Mouse (Mus musculus) midbrain, embryonic 15.5 days (tissue): Measurements from ENCODE around the gene Psors1c2. TPM values are rescaled to one million over a fixed set of nuclear protein-coding genes. Genes with fewer than 3 reads are reported as not detected.
A peak's percentile ranks its signal among the peaks of the same experiment; 100 is the strongest.
"Not testable (repeated sequence)": the region's sequence is repeated elsewhere in the genome, so short reads cannot be mapped to it uniquely, and the experiment has no call there.

Experiments used
- ATAC-seq: fragments of 200-750 bp; cut with Nextera tagmentation; replicated peaks from 2 replicates; pipeline ENCODE4 v1.8.0; 2017; ENCODE audit warnings: moderate TSS enrichment
- H3K27ac ChIP-seq: fragments of 300-500 bp; sonication (generic); 2 replicates; pipeline ENCODE4 v1.5.1; 2015; ENCODE audit warnings: mild to moderate bottlenecking, inconsistent platforms
- H3K27me3 ChIP-seq: fragments of 300-500 bp; sonication (generic); replicated peaks from 2 replicates; pipeline ENCODE4 v1.6.1; 2015; ENCODE audit warnings: inconsistent platforms
- H3K36me3 ChIP-seq: fragments of 300-500 bp; sonication (generic); replicated peaks from 2 replicates; pipeline ENCODE4 v1.6.1; 2015; ENCODE audit warnings: inconsistent platforms
- H3K4me1 ChIP-seq: fragments of 300-500 bp; sonication (generic); 2 replicates; pipeline ENCODE4 v1.6.1; 2015; ENCODE audit warnings: inconsistent platforms
- H3K4me2 ChIP-seq: fragments of 300-500 bp; sonication (generic); 2 replicates; pipeline ENCODE4 v1.6.1; 2015; ENCODE audit warnings: inconsistent platforms, mild to moderate bottlenecking, moderate library complexity
- H3K4me3 ChIP-seq: fragments of 300-500 bp; sonication (generic); 2 replicates; pipeline ENCODE4 v1.5.1; 2015; ENCODE audit warnings: mild to moderate bottlenecking, inconsistent platforms
- H3K9ac ChIP-seq: fragments of 300-500 bp; sonication (generic); 2 replicates; pipeline ENCODE4 v1.6.1; 2015; ENCODE audit warnings: mild to moderate bottlenecking, inconsistent platforms
- H3K9me3 ChIP-seq: fragments of 300-500 bp; sonication (generic); 2 replicates; pipeline ENCODE4 v1.6.1; 2016; ENCODE audit warnings: inconsistent platforms
- WGBS: fragments of 180-500 bp; shearing (Covaris S2); methylation state at CpG from one replicate; pipeline ENCODE4 v1.1.7; 2015; ENCODE audit warnings: mixed read lengths; 5-methylcytosine and 5-hydroxymethylcytosine counted together
- polyA plus RNA-seq: library from polyadenylated mRNA; unstranded; fragments of >200 nt; fragmentation: Nextera tagmentation; extraction: Ambion mirVana; gene quantifications from 2 replicates; pipeline ENCODE4 v1.2.1, GENCODE M21; 2015

Psors1c2 gene
- polyA plus RNA-seq, 1 experiment from 2014 or later: 0.96 TPM

- Histone ChIP-seq H3K27me3 (peaks cover 20% of the 10 kb centered on the region), H3K4me1 (no peaks in the 10 kb centered on the region), H3K4me3 (no peak overlapping the region), H3K36me3 (no peaks in the 10 kb centered on the region), H3K9me3 (no peaks in the 10 kb centered on the region), H3K9ac (no peak overlapping the region), H3K4me2 (no peak overlapping the region), H3K27ac (no peak overlapping the region)
- ATAC-seq: no peak
- 28% methylated on average over 13 of the region's 13 CpGs for WGBS
Observed at GRCm38 (mm10) chr17:35507556-35508260, 25.3 kb upstream of the Psors1c2 start.

- 55% methylated on average over 5 of the region's 5 CpGs for WGBS
- H3K4me2 ChIP-seq, H3K36me3 ChIP-seq, H3K4me3 ChIP-seq, H3K27ac ChIP-seq, ATAC-seq, H3K9me3 ChIP-seq, H3K4me1 ChIP-seq, H3K9ac ChIP-seq: not testable (repeated sequence)
- peaks cover 20% of the 10 kb centered on the region for H3K27me3 ChIP-seq
Observed at GRCm38 (mm10) chr17:35508279-35508678, 24.7 kb upstream of the Psors1c2 start.

- Histone ChIP-seq H3K9me3 (no peaks in the 10 kb centered on the region), H3K4me1 (no peaks in the 10 kb centered on the region), H3K9ac (no peak overlapping the region), H3K27ac (no peak overlapping the region), H3K4me2 (no peak overlapping the region), H3K27me3 (peaks cover 20% of the 10 kb centered on the region), H3K36me3 (no peaks in the 10 kb centered on the region), H3K4me3 (no peak overlapping the region)
- 34% methylated on average over 8 of the region's 8 CpGs for WGBS
- no peak for ATAC-seq
Observed at GRCm38 (mm10) chr17:35509284-35509683, 23.7 kb upstream of the Psors1c2 start.

GRCm38 (mm10) chr17:35512916-35513626 lies 19.9 kb upstream of the Psors1c2 start:
- Histone ChIP-seq H3K36me3 (no peaks in the 10 kb centered on the region), H3K4me2 (no peak overlapping the region), H3K9ac (no peak overlapping the region), H3K4me1 (peaks cover 16% of the 10 kb centered on the region), H3K27me3 (peaks cover 3% of the 10 kb centered on the region; the same call in 1 of the 2 replicates), H3K9me3 (no peaks in the 10 kb centered on the region), H3K4me3 (no peak overlapping the region), H3K27ac (no peak overlapping the region)
- no peak for ATAC-seq
- WGBS: 90% methylated on average over 7 of the region's 7 CpGs

- Histone ChIP-seq H3K9me3 (no peaks in the 10 kb centered on the region), H3K4me2 (no peak overlapping the region), H3K4me3 (no peak overlapping the region), H3K27me3 (0 out of 2 replicates have a peak, but pooled peaks cover 2% of the 10 kb centered on the region), H3K36me3 (no peaks in the 10 kb centered on the region), H3K9ac (no peak overlapping the region), H3K27ac (no peak overlapping the region), H3K4me1 (peaks cover 16% of the 10 kb centered on the region)
- 20% methylated on average over 2 of the region's 2 CpGs for WGBS
- ATAC-seq: no peak
Observed at GRCm38 (mm10) chr17:35513886-35514285, 19.1 kb upstream of the Psors1c2 start.

GRCm38 (mm10) chr17:35514756-35515155 lies 18.2 kb upstream of the Psors1c2 start:
- ATAC-seq: no peak
- Histone ChIP-seq H3K9ac (no peak overlapping the region), H3K9me3 (no peaks in the 10 kb centered on the region), H3K4me1 (peaks cover 16% of the 10 kb centered on the region), H3K27me3 (0 out of 2 replicates have a peak, but pooled peaks cover 2% of the 10 kb centered on the region), H3K27ac (no peak overlapping the region), H3K4me3 (no peak overlapping the region), H3K4me2 (no peak overlapping the region), H3K36me3 (no peaks in the 10 kb centered on the region)
- WGBS: 56% methylated on average over 6 of the region's 6 CpGs

- Histone ChIP-seq H3K4me3 (peak overlapping the region; percentile 62), H3K4me2 (peak overlapping the region; percentile 89), H3K9me3 (no peaks in the 10 kb centered on the region), H3K4me1 (peaks cover 16% of the 10 kb centered on the region), H3K27ac (no peak overlapping the region), H3K9ac (peak overlapping the region; percentile 27; the same call in 1 of the 2 replicates), H3K36me3 (no peaks in the 10 kb centered on the region), H3K27me3 (0 out of 2 replicates have a peak, but pooled peaks cover 2% of the 10 kb centered on the region)
- peak; percentile 24; the same call in 1 of the 2 replicates for ATAC-seq
- WGBS: 7% methylated on average over 25 of the region's 25 CpGs
Observed at GRCm38 (mm10) chr17:35515911-35516640, 16.9 kb upstream of the Psors1c2 start.

- Histone ChIP-seq H3K9ac (peak within 1 kb of the TSS; percentile 27; the same call in 1 of the 2 replicates), H3K9me3 (no peaks in the 10 kb centered on the region), H3K36me3 (no peaks in the 10 kb centered on the region), H3K4me2 (peak within 1 kb of the TSS; percentile 89), H3K27me3 (0 out of 2 replicates have a peak, but pooled peaks cover 2% of the 10 kb centered on the region), H3K4me3 (peak within 1 kb of the TSS; percentile 62), H3K4me1 (peaks cover 16% of the 10 kb centered on the region), H3K27ac (no peak within 1 kb of the TSS)
- peak; percentile 95 for ATAC-seq
- WGBS: under 1% methylated on average over 67 of the region's 67 CpGs
Observed at GRCm38 (mm10) chr17:35516652-35517500, 16.1 kb upstream of the Psors1c2 start, which contains the start of the genes Tcf19 and Cchcr1. Gene Tcf19 (minus strand): TSS chr17:35516824. Gene Cchcr1 (plus strand): TSS chr17:35517100.

GRCm38 (mm10) chr17:35517526-35517925 lies 15.5 kb upstream of the Psors1c2 start:
- H3K4me2 ChIP-seq: peak overlapping the region; percentile 89
- H3K9ac ChIP-seq: no peak overlapping the region
- 0 out of 2 replicates have a peak, but pooled peaks cover 2% of the 10 kb centered on the region for H3K27me3 ChIP-seq
- H3K4me1 ChIP-seq: peaks cover 16% of the 10 kb centered on the region
- H3K36me3 ChIP-seq: no peaks in the 10 kb centered on the region
- no peak overlapping the region for H3K27ac ChIP-seq
- ATAC-seq: no peak
- peak overlapping the region; percentile 62 for H3K4me3 ChIP-seq
- H3K9me3 ChIP-seq: no peaks in the 10 kb centered on the region
- 9% methylated on average over 12 of the region's 12 CpGs for WGBS

GRCm38 (mm10) chr17:35524354-35524753 lies 8.6 kb upstream of the Psors1c2 start:
- no peaks in the 10 kb centered on the region for H3K4me1 ChIP-seq
- no peak overlapping the region for H3K4me3 ChIP-seq
- no peak overlapping the region for H3K4me2 ChIP-seq
- no peak overlapping the region for H3K27ac ChIP-seq
- H3K27me3 ChIP-seq: no peaks in the 10 kb centered on the region
- no peak for ATAC-seq
- H3K36me3 ChIP-seq: no peaks in the 10 kb centered on the region
- no peak overlapping the region for H3K9ac ChIP-seq
- WGBS: 88% methylated on average over 9 of the region's 9 CpGs
- H3K9me3 ChIP-seq: no peaks in the 10 kb centered on the region

GRCm38 (mm10) chr17:35526644-35527043 lies 6.4 kb upstream of the Psors1c2 start:
- Histone ChIP-seq H3K27me3 (no peaks in the 10 kb centered on the region), H3K4me3 (no peak overlapping the region), H3K4me2 (no peak overlapping the region), H3K36me3 (no peaks in the 10 kb centered on the region), H3K9ac (no peak overlapping the region), H3K27ac (no peak overlapping the region), H3K9me3 (no peaks in the 10 kb centered on the region), H3K4me1 (peaks cover 3% of the 10 kb centered on the region; the same call in 1 of the 2 replicates)
- no peak for ATAC-seq
- WGBS: 86% methylated on average over 8 of the region's 8 CpGs
